Mouse (Mus musculus) lung, postnatal 0 days (tissue): Measurements from ENCODE around the gene Ccdc106. TPM values are rescaled to one million over a fixed set of nuclear protein-coding genes. Genes with fewer than 3 reads are reported as not detected.

Experiments used
- ATAC-seq: fragments of 200-750 bp; cut with Nextera tagmentation; 2 replicates; pipeline ENCODE4 v1.8.0; 2017; ENCODE audit warnings: moderate library complexity
- DNase-seq: peaks from one replicate; pipeline ENCODE4 v3.0.0-alpha.2; 2016; ENCODE audit warnings: low spot score
- H3K27ac ChIP-seq: fragments of 300-500 bp; sonication (generic); 2 replicates; pipeline ENCODE4 v1.5.1; 2014; ENCODE audit warnings: antibody characterized with exemption, mild to moderate bottlenecking, low read length, mixed read lengths
- H3K27me3 ChIP-seq: fragments of 300-500 bp; sonication (generic); replicated peaks from 2 replicates; pipeline ENCODE4 v1.6.1; 2014; ENCODE audit warnings: low read length, mixed read lengths; ENCODE audit not compliant: insufficient read depth
- H3K36me3 ChIP-seq: fragments of 300-500 bp; sonication (generic); 2 replicates; pipeline ENCODE4 v1.6.1; 2014; ENCODE audit warnings: low read length, mixed read lengths; ENCODE audit not compliant: insufficient read depth
- H3K4me1 ChIP-seq: fragments of 300-500 bp; sonication (generic); 2 replicates; pipeline ENCODE4 v1.6.1; 2014; ENCODE audit warnings: antibody characterized with exemption, low read depth, low read length, mixed read lengths; ENCODE audit not compliant: insufficient read depth
- H3K4me2 ChIP-seq: fragments of 300-500 bp; sonication (generic); replicated peaks from 2 replicates; pipeline ENCODE4 v1.6.1; 2014; ENCODE audit warnings: low read depth, mild to moderate bottlenecking, low read length, moderate library complexity, mixed read lengths
- H3K4me3 ChIP-seq: fragments of 300-500 bp; sonication (generic); 2 replicates; pipeline ENCODE4 v1.5.1; 2014; ENCODE audit warnings: low read depth, low read length
- H3K9ac ChIP-seq: fragments of 300-500 bp; sonication (generic); replicated peaks from 2 replicates; pipeline ENCODE4 v1.6.1; 2014; ENCODE audit warnings: low read depth, mild to moderate bottlenecking
- H3K9me3 ChIP-seq: fragments of 300-500 bp; sonication (generic); 2 replicates; pipeline ENCODE4 v1.6.1; 2016; ENCODE audit warnings: low read length, mixed read lengths
- CTCF ChIP-seq: IDR thresholded peaks from 2 replicates; pipeline ENCODE4 v1.5.1; 2016; ENCODE audit warnings: antibody characterized with exemption, mild to moderate bottlenecking
- EP300 ChIP-seq: IDR thresholded peaks from 2 replicates; pipeline ENCODE4 v1.6.1; 2016; ENCODE audit warnings: antibody characterized with exemption, mild to moderate bottlenecking, control low read depth
- WGBS: fragments of 180-500 bp; shearing (Covaris S2); extraction: QIAGEN DNeasy Blood & Tissue Kit; methylation state at CpG from one replicate; pipeline ENCODE4 v1.1.7; 2014; 5-methylcytosine and 5-hydroxymethylcytosine counted together
- polyA plus RNA-seq: library from polyadenylated mRNA; unstranded; fragments of >200 nt; fragmentation: Nextera tagmentation; extraction: Ambion mirVana; gene quantifications from 2 replicates; pipeline ENCODE4 v1.2.1, GENCODE M21; 2015

Gene Ccdc106
- polyA plus RNA-seq, 1 experiment from 2014 or later: 0.42 TPM

DNA sequence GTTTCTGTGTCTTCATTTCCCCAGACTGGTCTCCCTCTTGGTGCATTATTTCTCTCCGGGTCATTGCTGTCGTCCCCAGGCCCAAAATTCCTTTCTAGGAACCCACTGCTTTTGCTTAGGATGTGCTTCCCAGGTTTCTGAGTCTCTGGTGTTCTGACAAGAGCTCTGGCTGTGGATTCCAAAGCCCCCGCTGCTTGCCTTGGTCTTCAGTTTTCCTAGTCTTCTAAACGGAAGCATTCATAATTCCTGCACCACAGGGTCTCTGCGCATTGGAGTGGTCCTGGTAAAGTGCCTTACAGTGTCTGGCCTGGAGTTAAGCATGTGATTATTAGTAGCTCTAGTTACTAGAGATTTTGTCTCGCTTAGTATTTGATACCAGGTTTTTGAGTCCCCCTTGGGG, 60.5 kb downstream of the Ccdc106 start:
- H3K9me3 ChIP-seq: no peaks in the 10 kb centered on the region
- no peaks in the 10 kb centered on the region for H3K27me3 ChIP-seq
- H3K4me3 ChIP-seq: peak overlapping the region; percentile 69
- peak overlapping the region; percentile 70 for H3K4me2 ChIP-seq
- TF ChIP-seq EP300: no peak
- no peak for TF ChIP-seq CTCF
- H3K9ac ChIP-seq: peak overlapping the region; percentile 79
- no peak for ATAC-seq
- peaks cover 21% of the 10 kb centered on the region; the same call in 1 of the 2 replicates for H3K36me3 ChIP-seq
- DNase-seq: no peak
- H3K27ac ChIP-seq: peak overlapping the region; percentile 90
- peaks cover 7% of the 10 kb centered on the region for H3K4me1 ChIP-seq
- 7% methylated on average over 6 of the region's 6 CpGs for WGBS

- 42% methylated on average over 6 of the region's 6 CpGs for WGBS
- ATAC-seq: no peak
- Histone ChIP-seq H3K9ac (no peak overlapping the region), H3K4me3 (peak overlapping the region; percentile 69; the same call in 1 of the 2 replicates), H3K4me1 (peaks cover 7% of the 10 kb centered on the region), H3K36me3 (peaks cover 18% of the 10 kb centered on the region; the same call in 1 of the 2 replicates), H3K27me3 (no peaks in the 10 kb centered on the region), H3K9me3 (no peaks in the 10 kb centered on the region), H3K4me2 (peak overlapping the region; percentile 70), H3K27ac (no peak overlapping the region)
- DNase-seq: no peak
- TF ChIP-seq EP300 (no peak), CTCF (no peak)
Observed at GRCm38 (mm10) chr7:5081241-5081640, 60.9 kb downstream of the Ccdc106 start.

GRCm38 (mm10) chr7:5081939-5082338, 61.6 kb downstream of the Ccdc106 start:
- no peaks in the 10 kb centered on the region for H3K27me3 ChIP-seq
- no peak overlapping the region for H3K4me2 ChIP-seq
- peaks cover 11% of the 10 kb centered on the region; the same call in 1 of the 2 replicates for H3K36me3 ChIP-seq
- ATAC-seq: no peak
- H3K9ac ChIP-seq: no peak overlapping the region
- H3K27ac ChIP-seq: no peak overlapping the region
- H3K9me3 ChIP-seq: no peaks in the 10 kb centered on the region
- WGBS: 78% methylated on average over 2 of the region's 2 CpGs
- DNase-seq: peak; percentile 37
- no peak overlapping the region for H3K4me3 ChIP-seq
- TF ChIP-seq EP300 (no peak), CTCF (no peak)
- peaks cover 7% of the 10 kb centered on the region for H3K4me1 ChIP-seq

GRCm38 (mm10) chr7:5083325-5084105, 63.2 kb downstream of the Ccdc106 start:
- Histone ChIP-seq H3K4me2 (no peak overlapping the region), H3K27ac (no peak overlapping the region), H3K36me3 (peaks cover 5% of the 10 kb centered on the region; the same call in 1 of the 2 replicates), H3K27me3 (no peaks in the 10 kb centered on the region), H3K4me3 (no peak overlapping the region), H3K9me3 (no peaks in the 10 kb centered on the region), H3K9ac (no peak overlapping the region), H3K4me1 (peaks cover 7% of the 10 kb centered on the region)
- ATAC-seq (no peak), DNase-seq (peak; percentile 38)
- WGBS: 87% methylated on average over 18 of the region's 18 CpGs
- TF ChIP-seq CTCF (no peak), EP300 (no peak)

GRCm38 (mm10) chr7:5085512-5085911, 65.2 kb downstream of the Ccdc106 start:
- WGBS: 100% methylated on average over 1 of the region's 1 CpGs
- no peak for ATAC-seq
- Histone ChIP-seq H3K9me3 (no peaks in the 10 kb centered on the region), H3K4me2 (no peak overlapping the region), H3K4me3 (no peak overlapping the region), H3K4me1 (peaks cover 7% of the 10 kb centered on the region), H3K27me3 (no peaks in the 10 kb centered on the region), H3K36me3 (peaks cover 12% of the 10 kb centered on the region; the same call in 1 of the 2 replicates), H3K9ac (no peak overlapping the region), H3K27ac (no peak overlapping the region)
- no peak for TF ChIP-seq CTCF
- no peak for TF ChIP-seq EP300
- DNase-seq: no peak

DNA sequence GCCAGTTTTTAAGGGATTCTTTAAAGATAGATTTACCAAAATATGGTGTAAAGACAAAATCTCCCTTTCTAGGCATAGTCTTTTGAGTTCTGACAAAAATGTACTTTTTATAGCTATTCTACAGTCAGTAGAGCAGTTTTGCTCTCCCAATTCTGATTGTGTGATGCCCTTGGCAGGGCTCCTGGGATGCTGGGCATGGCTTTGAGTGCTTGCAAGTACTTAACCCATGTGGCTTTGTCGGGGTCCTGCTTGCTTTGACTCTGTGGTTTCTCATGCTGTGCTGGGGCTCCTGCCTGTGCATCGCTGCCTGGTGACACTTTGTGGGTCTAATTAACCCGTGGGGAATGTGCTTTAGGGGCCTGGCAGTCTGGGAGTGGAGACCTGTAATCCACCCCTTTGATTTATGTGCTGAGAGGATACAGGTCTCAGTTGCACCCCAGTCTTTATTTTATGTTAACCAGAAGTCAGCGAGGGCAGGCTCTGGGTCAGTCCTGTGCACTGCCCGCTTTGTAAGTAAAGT, 66.6 kb downstream of the Ccdc106 start:
- ATAC-seq (no peak), DNase-seq (no peak)
- H3K9me3 ChIP-seq: no peaks in the 10 kb centered on the region
- WGBS: 85% methylated on average over 5 of the region's 5 CpGs
- peaks cover 12% of the 10 kb centered on the region; the same call in 1 of the 2 replicates for H3K36me3 ChIP-seq
- no peak overlapping the region for H3K4me3 ChIP-seq
- no peak overlapping the region for H3K9ac ChIP-seq
- no peaks in the 10 kb centered on the region for H3K27me3 ChIP-seq
- no peak overlapping the region for H3K4me2 ChIP-seq
- H3K4me1 ChIP-seq: no peaks in the 10 kb centered on the region; the same call in 1 of the 2 replicates
- TF ChIP-seq CTCF (no peak), EP300 (no peak)
- no peak overlapping the region for H3K27ac ChIP-seq
